Mouse (Mus musculus): ENCODE data around the gene 4932414N04Rik. TPM values are rescaled to one million over a fixed set of nuclear protein-coding genes. Genes with fewer than 3 reads are reported as not detected.
"Not testable (repeated sequence)": the region's sequence is repeated elsewhere in the genome, so short reads cannot be mapped to it uniquely, and the experiment has no call there.

Gene 4932414N04Rik
- polyA plus RNA-seq, 1 experiment from 2014 or later = not detected

GRCm38 (mm10) chr2:68782268-68783132 lies 126.2 kb downstream of the 4932414N04Rik start:
- WGBS = 57% methylated on average over 16 of the region's 16 CpGs
- Histone ChIP-seq H3K9me3 (ENCODE audit: control insufficient read depth, low read length) (no peaks in the 10 kb centered on the region), H3K36me3 (ENCODE audit: control insufficient read depth, insufficient read depth, low read length) (no peaks in the 10 kb centered on the region), H3K4me3 (ENCODE audit: low read depth, low read length) (no peak overlapping the region), H3K27me3 (ENCODE audit: control insufficient read depth, insufficient read depth, low read length) (no peaks in the 10 kb centered on the region), H3K4me2 (replicated peaks; ENCODE audit: low read depth, low read length) (no peak overlapping the region), H3K4me1 (replicated peaks; ENCODE audit: control insufficient read depth, insufficient read depth, low read length) (no peaks in the 10 kb centered on the region), H3K27ac (ENCODE audit: low read depth, low read length) (no peak overlapping the region), H3K9ac (ENCODE audit: low read depth, low read length) (no peak overlapping the region)
- no peak for DNase-seq (ENCODE audit: low spot score)
- no peak for ATAC-seq (ENCODE audit: low FRiP score)

- not testable (repeated sequence) for H3K27ac ChIP-seq (ENCODE audit: low read depth, low read length); H3K4me1 ChIP-seq (replicated peaks; ENCODE audit: control insufficient read depth, insufficient read depth, low read length); DNase-seq (ENCODE audit: low spot score); H3K27me3 ChIP-seq (ENCODE audit: control insufficient read depth, insufficient read depth, low read length); H3K9me3 ChIP-seq (ENCODE audit: control insufficient read depth, low read length); ATAC-seq (ENCODE audit: low FRiP score); H3K36me3 ChIP-seq (ENCODE audit: control insufficient read depth, insufficient read depth, low read length); H3K4me2 ChIP-seq (replicated peaks; ENCODE audit: low read depth, low read length); H3K4me3 ChIP-seq (ENCODE audit: low read depth, low read length); H3K9ac ChIP-seq (ENCODE audit: low read depth, low read length)
- 90% methylated on average over 8 of the region's 8 CpGs for WGBS
Measured at GRCm38 (mm10) chr2:68783664-68784063, 127.4 kb downstream of the 4932414N04Rik start.

- Histone ChIP-seq H3K36me3 (ENCODE audit: control insufficient read depth, insufficient read depth, low read length) (no peaks in the 10 kb centered on the region), H3K9ac (ENCODE audit: low read depth, low read length) (no peak overlapping the region), H3K27me3 (ENCODE audit: control insufficient read depth, insufficient read depth, low read length) (no peaks in the 10 kb centered on the region), H3K4me2 (replicated peaks; ENCODE audit: low read depth, low read length) (no peak overlapping the region), H3K9me3 (ENCODE audit: control insufficient read depth, low read length) (no peaks in the 10 kb centered on the region), H3K27ac (ENCODE audit: low read depth, low read length) (no peak overlapping the region), H3K4me1 (replicated peaks; ENCODE audit: control insufficient read depth, insufficient read depth, low read length) (no peaks in the 10 kb centered on the region), H3K4me3 (ENCODE audit: low read depth, low read length) (no peak overlapping the region)
- DNase-seq (ENCODE audit: low spot score) (peak; percentile 79), ATAC-seq (ENCODE audit: low FRiP score) (peak; percentile 84)
- 35% methylated on average over 5 of the region's 5 CpGs for WGBS
Measured at GRCm38 (mm10) chr2:68784710-68785427, 128.6 kb downstream of the 4932414N04Rik start.

GRCm38 (mm10) chr2:68787161-68787675 lies 130.9 kb downstream of the 4932414N04Rik start:
- no peaks in the 10 kb centered on the region for H3K27me3 ChIP-seq (ENCODE audit: control insufficient read depth, insufficient read depth, low read length)
- WGBS = 86% methylated on average over 3 of the region's 3 CpGs
- no peak for ATAC-seq (ENCODE audit: low FRiP score)

GRCm38 (mm10) chr2:68792296-68792695 lies 136.0 kb downstream of the 4932414N04Rik start:
- DNase-seq (ENCODE audit: low spot score) = no peak
- 86% methylated on average over 5 of the region's 5 CpGs for WGBS
- H3K36me3 ChIP-seq (ENCODE audit: control insufficient read depth, insufficient read depth, low read length) = no peaks in the 10 kb centered on the region
- ATAC-seq (ENCODE audit: low FRiP score) = no peak
- no peak overlapping the region for H3K27ac ChIP-seq (ENCODE audit: low read depth, low read length)
- no peak overlapping the region for H3K4me3 ChIP-seq (ENCODE audit: low read depth, low read length)
- no peaks in the 10 kb centered on the region for H3K4me1 ChIP-seq (replicated peaks; ENCODE audit: control insufficient read depth, insufficient read depth, low read length)
- no peaks in the 10 kb centered on the region for H3K9me3 ChIP-seq (ENCODE audit: control insufficient read depth, low read length)
- no peak overlapping the region for H3K4me2 ChIP-seq (replicated peaks; ENCODE audit: low read depth, low read length)
- no peak overlapping the region for H3K9ac ChIP-seq (ENCODE audit: low read depth, low read length)
- H3K27me3 ChIP-seq (ENCODE audit: control insufficient read depth, insufficient read depth, low read length) = no peaks in the 10 kb centered on the region

More at GRCm38 (mm10) chr2:68787161-68787675, 130.9 kb downstream of the 4932414N04Rik start:
- no peak for DNase-seq (ENCODE audit: low spot score)
- H3K9me3 ChIP-seq (ENCODE audit: control insufficient read depth, low read length) = no peaks in the 10 kb centered on the region
- H3K4me3 ChIP-seq (ENCODE audit: low read depth, low read length) = no peak overlapping the region
- H3K9ac ChIP-seq (ENCODE audit: low read depth, low read length) = no peak overlapping the region
- H3K4me2 ChIP-seq (replicated peaks; ENCODE audit: low read depth, low read length) = no peak overlapping the region
- no peak overlapping the region for H3K27ac ChIP-seq (ENCODE audit: low read depth, low read length)
- no peaks in the 10 kb centered on the region for H3K4me1 ChIP-seq (replicated peaks; ENCODE audit: control insufficient read depth, insufficient read depth, low read length)
- H3K36me3 ChIP-seq (ENCODE audit: control insufficient read depth, insufficient read depth, low read length) = no peaks in the 10 kb centered on the region

- no peak overlapping the region for H3K27ac ChIP-seq (ENCODE audit: low read depth, low read length)
- H3K36me3 ChIP-seq (ENCODE audit: control insufficient read depth, insufficient read depth, low read length) = no peaks in the 10 kb centered on the region
- 74% methylated on average over 1 of the region's 1 CpGs for WGBS
- ATAC-seq (ENCODE audit: low FRiP score) = no peak
- H3K4me1 ChIP-seq (replicated peaks; ENCODE audit: control insufficient read depth, insufficient read depth, low read length) = no peaks in the 10 kb centered on the region
- H3K4me2 ChIP-seq (replicated peaks; ENCODE audit: low read depth, low read length) = no peak overlapping the region
- H3K9me3 ChIP-seq (ENCODE audit: control insufficient read depth, low read length) = no peaks in the 10 kb centered on the region
- no peaks in the 10 kb centered on the region for H3K27me3 ChIP-seq (ENCODE audit: control insufficient read depth, insufficient read depth, low read length)
- H3K4me3 ChIP-seq (ENCODE audit: low read depth, low read length) = no peak overlapping the region
- H3K9ac ChIP-seq (ENCODE audit: low read depth, low read length) = no peak overlapping the region
- no peak for DNase-seq (ENCODE audit: low spot score)
Measured at GRCm38 (mm10) chr2:68793472-68793871, 137.2 kb downstream of the 4932414N04Rik start.

- DNase-seq (ENCODE audit: low spot score) = no peak
- 85% methylated on average over 5 of the region's 5 CpGs for WGBS
- no peak overlapping the region for H3K27ac ChIP-seq (ENCODE audit: low read depth, low read length)
Measured at GRCm38 (mm10) chr2:68794181-68794580, 137.9 kb downstream of the 4932414N04Rik start.

GRCm38 (mm10) chr2:68794616-68795015 lies 138.3 kb downstream of the 4932414N04Rik start:
- H3K27me3 ChIP-seq (ENCODE audit: control insufficient read depth, insufficient read depth, low read length) = no peaks in the 10 kb centered on the region
- DNase-seq (ENCODE audit: low spot score) (peak; percentile 15), ATAC-seq (ENCODE audit: low FRiP score) (no peak)
- H3K27ac ChIP-seq (ENCODE audit: low read depth, low read length) = no peak overlapping the region
- H3K36me3 ChIP-seq (ENCODE audit: control insufficient read depth, insufficient read depth, low read length) = no peaks in the 10 kb centered on the region
- 49% methylated on average over 9 of the region's 9 CpGs for whole genome bisulfite sequencing
- H3K4me3 ChIP-seq (ENCODE audit: low read depth, low read length) = no peak overlapping the region
- H3K9me3 ChIP-seq (ENCODE audit: control insufficient read depth, low read length) = no peaks in the 10 kb centered on the region
- H3K9ac ChIP-seq (ENCODE audit: low read depth, low read length) = no peak overlapping the region
- H3K4me1 ChIP-seq (replicated peaks; ENCODE audit: control insufficient read depth, insufficient read depth, low read length) = no peaks in the 10 kb centered on the region
- H3K4me2 ChIP-seq (replicated peaks; ENCODE audit: low read depth, low read length) = no peak overlapping the region

More at GRCm38 (mm10) chr2:68794181-68794580, 137.9 kb downstream of the 4932414N04Rik start:
- H3K27me3 ChIP-seq (ENCODE audit: control insufficient read depth, insufficient read depth, low read length) = no peaks in the 10 kb centered on the region
- no peaks in the 10 kb centered on the region for H3K36me3 ChIP-seq (ENCODE audit: control insufficient read depth, insufficient read depth, low read length)
- H3K4me2 ChIP-seq (replicated peaks; ENCODE audit: low read depth, low read length) = no peak overlapping the region
- no peak overlapping the region for H3K9ac ChIP-seq (ENCODE audit: low read depth, low read length)
- H3K4me1 ChIP-seq (replicated peaks; ENCODE audit: control insufficient read depth, insufficient read depth, low read length) = no peaks in the 10 kb centered on the region
- H3K4me3 ChIP-seq (ENCODE audit: low read depth, low read length) = no peak overlapping the region
- H3K9me3 ChIP-seq (ENCODE audit: control insufficient read depth, low read length) = no peaks in the 10 kb centered on the region
- no peak for ATAC-seq (ENCODE audit: low FRiP score)
